Mouse (Mus musculus) small intestine, adult 2 months (tissue): ENCODE results near the gene Nip7.

ENCODE experiments used
- CTCF ChIP-seq: fragments of 200-500 bp; IDR thresholded peaks from 2 replicates; pipeline ENCODE4 v1.5.1; 2012; ENCODE audit warnings: low read depth, mild to moderate bottlenecking, control low read depth, inconsistent platforms, low read length, moderate library complexity, mixed read lengths; ENCODE audit not compliant: insufficient replicate concordance, insufficient read length; ENCODE audit errors: extremely low read depth
- POLR2A ChIP-seq: fragments of 200-500 bp; IDR thresholded peaks from 2 replicates; pipeline ENCODE4 v1.6.1; 2012; ENCODE audit warnings: low read depth, mild to moderate bottlenecking, control low read depth, inconsistent platforms, low read length, moderate library complexity

DNA sequence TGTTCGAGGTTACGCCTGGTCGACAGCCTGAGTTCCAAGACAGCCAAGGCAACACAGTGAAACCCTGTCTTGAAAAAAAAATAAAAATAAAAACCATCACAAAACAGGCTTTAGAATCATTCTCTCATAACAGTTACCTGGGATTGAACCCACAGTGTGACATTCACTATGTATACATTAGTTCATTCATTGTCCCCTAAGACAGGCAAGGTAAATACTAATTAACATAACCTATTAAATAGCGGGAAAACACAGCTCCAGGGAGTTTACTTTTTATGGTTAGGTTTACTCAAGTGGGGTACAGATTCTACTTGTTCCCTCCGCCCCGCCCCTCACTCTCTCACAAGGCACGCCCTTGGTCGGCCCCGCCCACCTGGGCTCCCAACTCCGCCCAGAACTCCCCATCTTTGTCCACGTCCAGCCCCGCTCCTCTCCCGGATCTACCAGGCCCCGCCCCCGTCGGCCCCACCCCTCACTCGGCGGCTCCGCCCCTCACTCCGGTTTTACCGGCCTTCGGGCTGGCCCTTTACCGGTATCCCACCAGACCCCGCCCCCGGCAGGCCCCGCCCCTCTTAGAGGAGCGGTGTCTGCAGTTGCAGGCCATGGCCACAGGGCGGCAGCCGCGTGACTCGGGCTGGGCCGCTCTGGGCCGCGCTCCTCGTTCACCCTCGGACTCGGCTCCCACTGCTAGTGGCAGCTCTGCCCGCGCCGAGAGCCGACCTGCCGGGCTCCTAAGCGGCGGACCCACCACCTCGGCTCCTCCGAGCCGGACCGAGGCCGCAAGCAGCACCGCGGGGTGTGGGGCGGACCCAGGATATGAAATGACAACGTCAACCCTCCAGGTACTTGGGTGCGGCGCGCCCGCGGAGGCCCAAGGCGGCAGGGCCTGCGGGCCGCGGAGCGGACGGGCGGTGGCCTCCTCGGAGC lies 25.8 kb upstream of the Nip7 start, which contains the start of gene Vps4a:
- TF ChIP-seq POLR2A (peak; percentile 76; the same call in 1 of the 2 replicates), CTCF (peak; percentile 67)
